Mouse (Mus musculus): ENCODE results near the gene Atp6v1a. TPM values are rescaled to one million over a fixed set of nuclear protein-coding genes. Genes with fewer than 3 reads are reported as not detected.

Gene Atp6v1a
- polyA plus RNA-seq, 1 experiment from 2014 or later: 49.4 TPM

DNA sequence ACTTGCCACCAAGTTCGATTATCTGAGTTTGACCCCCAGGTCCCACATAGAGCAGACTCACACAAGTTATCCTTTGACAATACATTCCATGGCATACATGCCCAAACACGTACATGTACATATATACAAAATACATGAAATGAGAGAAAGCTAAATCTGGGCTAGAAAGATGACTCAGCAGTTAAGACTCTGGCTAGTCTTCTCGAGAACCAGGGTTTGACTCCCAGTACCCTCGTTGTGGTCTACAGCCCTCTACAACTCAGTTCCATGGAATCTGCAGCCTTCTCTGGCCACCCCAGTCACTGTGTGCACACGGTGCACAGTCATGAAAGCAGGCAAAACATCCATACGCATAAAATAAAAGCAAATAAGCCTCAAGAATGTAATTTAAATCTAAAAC, 87.1 kb downstream of the Atp6v1a start:
- H3K4me3 ChIP-seq (replicated peaks): no peak overlapping the region
- no peak overlapping the region for H3K27ac ChIP-seq
- 74% methylated on average over 6 of the region's 6 CpGs for WGBS
- no peaks in the 10 kb centered on the region for H3K4me1 ChIP-seq
- H3K27me3 ChIP-seq (replicated peaks): no peaks in the 10 kb centered on the region
- H3K36me3 ChIP-seq: no peaks in the 10 kb centered on the region
- no peak for ATAC-seq (ENCODE audit: insufficient read depth, low FRiP score, low read depth)
- no peaks in the 10 kb centered on the region for H3K9me3 ChIP-seq
- H3K4me2 ChIP-seq: no peak overlapping the region
- H3K9ac ChIP-seq: no peak overlapping the region

DNA sequence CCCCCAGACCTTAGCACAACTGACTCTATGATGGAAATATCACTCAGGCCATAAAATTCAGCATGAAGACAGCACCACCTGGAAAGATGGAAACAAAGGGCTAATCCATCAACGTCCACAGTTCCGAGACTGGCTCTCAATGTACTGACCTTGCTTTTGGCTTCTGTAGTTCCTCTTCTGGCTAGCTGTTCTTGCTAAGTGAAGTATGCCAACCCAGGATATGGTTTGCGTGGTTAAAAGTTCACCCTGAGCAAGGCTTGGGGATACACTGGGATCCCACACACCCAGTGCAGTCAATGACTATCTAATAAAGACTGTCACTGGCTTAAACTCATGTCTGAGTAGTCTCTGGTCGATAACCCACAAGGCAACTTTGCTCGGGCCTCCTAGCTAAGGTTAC, 89.4 kb downstream of the Atp6v1a start:
- no peak overlapping the region for H3K4me2 ChIP-seq
- H3K27ac ChIP-seq: no peak overlapping the region
- ATAC-seq (ENCODE audit: insufficient read depth, low FRiP score, low read depth): no peak
- no peak overlapping the region for H3K9ac ChIP-seq
- H3K4me1 ChIP-seq: no peaks in the 10 kb centered on the region
- H3K27me3 ChIP-seq (replicated peaks): no peaks in the 10 kb centered on the region
- no peak overlapping the region for H3K4me3 ChIP-seq (replicated peaks)
- H3K9me3 ChIP-seq: no peaks in the 10 kb centered on the region
- 77% methylated on average over 5 of the region's 5 CpGs for WGBS
- no peaks in the 10 kb centered on the region for H3K36me3 ChIP-seq

DNA sequence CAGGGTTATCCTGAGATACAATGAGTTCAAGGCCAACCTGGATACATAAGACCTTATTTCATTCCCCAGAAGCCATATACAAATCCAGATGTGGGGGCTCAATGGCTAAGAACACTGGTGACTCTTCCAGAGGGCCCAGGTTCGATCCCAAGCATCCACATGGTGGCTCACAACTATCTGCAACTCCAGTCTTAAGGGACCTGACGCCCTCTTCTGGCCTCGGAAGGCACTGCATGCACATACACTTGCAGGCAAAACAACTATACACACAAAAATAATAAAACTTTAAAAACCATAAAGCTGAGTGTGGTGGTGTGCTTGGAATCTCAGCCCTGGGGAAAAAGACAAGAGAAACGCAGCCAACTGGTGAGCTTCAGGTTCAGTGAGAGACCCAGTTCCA, 100.4 kb downstream of the Atp6v1a start:
- no peaks in the 10 kb centered on the region for H3K4me1 ChIP-seq
- no peaks in the 10 kb centered on the region for H3K36me3 ChIP-seq
- no peak for ATAC-seq (ENCODE audit: insufficient read depth, low FRiP score, low read depth)
- no peak overlapping the region for H3K4me3 ChIP-seq (replicated peaks)
- H3K27me3 ChIP-seq (replicated peaks): no peaks in the 10 kb centered on the region
- WGBS: 78% methylated on average over 4 of the region's 4 CpGs
- H3K27ac ChIP-seq: no peak overlapping the region
- no peak overlapping the region for H3K9ac ChIP-seq
- no peak overlapping the region for H3K4me2 ChIP-seq
- no peaks in the 10 kb centered on the region for H3K9me3 ChIP-seq

Other genes with a start within 250 kb of the Atp6v1a start
- gene Ccdc191, start 249.9 kb downstream of the Atp6v1a start, polyA plus RNA-seq (2015; fragmentation: Nextera tagmentation; extraction: Ambion mirVana): 11.8 and 13.7 TPM in 2 replicates
- gene Qtrt2, start 212.9 kb downstream of the Atp6v1a start, polyA plus RNA-seq (2015; fragmentation: Nextera tagmentation; extraction: Ambion mirVana): 22.5 and 25.8 TPM in 2 replicates
- gene Zdhhc23, start 159.9 kb downstream of the Atp6v1a start, polyA plus RNA-seq (2015; fragmentation: Nextera tagmentation; extraction: Ambion mirVana): 2.1 and 2.6 TPM in 2 replicates
- gene Gramd1c, start 76.4 kb downstream of the Atp6v1a start, polyA plus RNA-seq (2015; fragmentation: Nextera tagmentation; extraction: Ambion mirVana): 6.6 and 7.1 TPM in 2 replicates
- 110 and 112 TPM in 2 replicates for gene Naa50, start 125 bp upstream of the Atp6v1a start, polyA plus RNA-seq (2015; fragmentation: Nextera tagmentation; extraction: Ambion mirVana)
- 3.3 and 3.4 TPM in 2 replicates for gene Usf3, start 33.5 kb upstream of the Atp6v1a start, polyA plus RNA-seq (2015; fragmentation: Nextera tagmentation; extraction: Ambion mirVana)
- gene Sidt1, start 193.5 kb upstream of the Atp6v1a start, polyA plus RNA-seq (2015; fragmentation: Nextera tagmentation; extraction: Ambion mirVana): 3.8 and 4.7 TPM in 2 replicates
- 28.3 and 28.7 TPM in 2 replicates for gene Spice1, start 207.4 kb upstream of the Atp6v1a start, polyA plus RNA-seq (2015; fragmentation: Nextera tagmentation; extraction: Ambion mirVana)